ENCODE assay signal across 8 mouse cellular contexts in the genomic region with DNA sequence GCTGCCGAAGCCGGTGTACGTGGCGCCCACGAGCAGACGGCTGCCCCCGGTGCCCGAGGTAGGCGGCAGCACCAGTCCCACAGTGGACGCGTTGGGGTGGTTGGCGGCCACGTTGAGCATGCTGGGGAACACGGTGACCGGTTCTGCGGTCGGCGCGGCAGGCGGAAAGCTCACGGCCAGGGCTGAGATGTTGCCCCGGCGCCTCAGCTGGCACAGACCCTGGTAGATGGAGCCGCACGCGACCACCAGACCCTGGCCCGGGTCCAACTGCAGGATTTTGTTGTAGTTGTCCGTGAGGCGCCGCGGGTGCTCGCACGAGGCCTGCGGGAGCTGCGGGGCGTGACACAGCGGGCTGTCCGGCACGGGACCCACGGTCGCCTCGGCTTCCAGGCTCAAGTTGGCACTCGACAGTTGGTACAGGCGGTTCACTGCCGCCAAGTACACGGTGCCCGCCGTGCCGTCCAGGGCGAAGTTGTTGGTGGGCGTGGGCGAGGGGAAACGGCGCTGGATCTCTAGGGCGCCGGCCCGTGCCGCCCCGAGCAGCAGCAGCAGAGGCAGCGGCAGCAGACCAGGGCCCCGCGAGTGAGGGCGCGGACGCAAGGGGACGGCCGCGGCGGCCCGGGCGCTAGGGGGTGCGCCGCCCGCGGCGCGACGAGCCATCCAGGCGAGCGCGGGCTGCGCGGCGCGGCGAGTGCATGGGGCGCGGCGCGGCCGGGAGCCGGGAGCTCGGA. TPM values are rescaled to one million over a fixed set of nuclear protein-coding genes. Genes with fewer than 3 reads are reported as not detected.
DNase-seq lines count a peak whose midpoint lies in the region; ATAC-seq and TF ChIP-seq lines count a peak whose summit lies in the region.

No protein-coding gene starts in this region.

- ATAC-seq in forebrain, embryonic 14.5 days = peak; percentile 30
- ATAC-seq in limb, embryonic 11.5 days (ENCODE audit: insufficient number of reproducible peaks, low FRiP score, low TSS enrichment, low read depth) = peak; percentile 1; the same call in 1 of the 2 replicates
- peak; percentile 10 for ATAC-seq in neural tube, embryonic 12.5 days (ENCODE audit: low FRiP score, low read depth)

- H3K79me2 ChIP-seq in heart, adult 2 months (replicated peaks; ENCODE audit: control insufficient read depth, insufficient read depth, low read length) = peaks cover 12% of the 10 kb centered on the region

- no peak for TF ChIP-seq CTCF in heart, adult 2 months (IDR thresholded peaks at IDR 0.05)

- TF ChIP-seq EP300 in heart, adult 2 months (IDR thresholded peaks at IDR 0.05; ENCODE audit: insufficient read depth, low read depth, low read length) = no peak

- 3% methylated on average over 80 of the region's 93 CpGs for WGBS in heart, adult 2 months
- WGBS in forebrain, embryonic 14.5 days = under 1% methylated on average over 83 of the region's 93 CpGs
- WGBS in limb, embryonic 11.5 days = 2% methylated on average over 74 of the region's 93 CpGs
- WGBS in neural tube, embryonic 12.5 days = 1% methylated on average over 89 of the region's 93 CpGs

- no peaks in the 10 kb centered on the region; the same call in 1 of the 2 replicates for H3K36me3 ChIP-seq in heart, adult 2 months (ENCODE audit: control insufficient read depth, insufficient read depth, low read length)
- H3K36me3 ChIP-seq in forebrain, embryonic 14.5 days (ENCODE audit: control insufficient read depth, insufficient read depth, low read length) = no peaks in the 10 kb centered on the region
- H3K36me3 ChIP-seq in limb, embryonic 11.5 days (ENCODE audit: control insufficient read depth, insufficient read depth, low read length) = no peaks in the 10 kb centered on the region
- H3K36me3 ChIP-seq in neural tube, embryonic 12.5 days = no peaks in the 10 kb centered on the region

- intact Hi-C loops in heart, adult 2 months (cut with DNase I) = loop anchor here (2.0 kb wide), 1 partner anchor 84 kb away; no protein-coding TSS in a partner anchor

- peak overlapping the region; percentile 96 for H3K9ac ChIP-seq in heart, adult 2 months (ENCODE audit: low read depth, low read length)
- peak overlapping the region; percentile 60 for H3K9ac ChIP-seq in forebrain, embryonic 14.5 days (ENCODE audit: low read length)
- H3K9ac ChIP-seq in limb, embryonic 11.5 days (ENCODE audit: low read length) = peak overlapping the region; percentile 58
- peak overlapping the region; percentile 55 for H3K9ac ChIP-seq in neural tube, embryonic 12.5 days

- peaks cover 32% of the 10 kb centered on the region for H3K4me1 ChIP-seq in heart, adult 2 months (ENCODE audit: control insufficient read depth, insufficient read depth, low read length)
- peaks cover 5% of the 10 kb centered on the region; the same call in 1 of the 2 replicates for H3K4me1 ChIP-seq in forebrain, embryonic 14.5 days (ENCODE audit: control insufficient read depth, insufficient read depth, low read length)
- peaks cover 31% of the 10 kb centered on the region for H3K4me1 ChIP-seq in limb, embryonic 11.5 days (ENCODE audit: control insufficient read depth, insufficient read depth, low read length)
- peaks cover 36% of the 10 kb centered on the region for H3K4me1 ChIP-seq in neural tube, embryonic 12.5 days

- DNase-seq in heart, adult 2 months = no peak
- no peak for DNase-seq in heart, adult 9 months (ENCODE audit: low spot score in 2 of 2)
- DNase-seq in urinary bladder, postnatal 14 days (ENCODE audit: low spot score) = peak; percentile 26
- DNase-seq in urinary bladder, postnatal 36 days (ENCODE audit: low spot score in 2 of 2) = no peak
- DNase-seq in forebrain, embryonic 14.5 days (ENCODE audit: low spot score) = peak; percentile 37
- peak; percentile 60 for DNase-seq in limb, embryonic 11.5 days (ENCODE audit: low spot score)
- no peak for DNase-seq in embryo, embryonic 11 days

- TF ChIP-seq POLR2A in heart, adult 2 months (IDR thresholded peaks at IDR 0.05; ENCODE audit: insufficient read depth, low read depth, low read length) = no peak

- H3K4me3 ChIP-seq in heart, adult 2 months = peak overlapping the region; percentile 91
- peak overlapping the region; percentile 53 for H3K4me3 ChIP-seq in forebrain, embryonic 14.5 days (ENCODE audit: low read depth, low read length)
- H3K4me3 ChIP-seq in limb, embryonic 11.5 days (ENCODE audit: low read depth, low read length) = peak overlapping the region; percentile 43
- H3K4me3 ChIP-seq in neural tube, embryonic 12.5 days = peak overlapping the region; percentile 54

- H3K9me3 ChIP-seq in forebrain, embryonic 14.5 days (replicated peaks; ENCODE audit: control insufficient read depth, low read length) = no peaks in the 10 kb centered on the region
- H3K9me3 ChIP-seq in limb, embryonic 11.5 days (ENCODE audit: control insufficient read depth, low read length) = no peaks in the 10 kb centered on the region
- H3K9me3 ChIP-seq in neural tube, embryonic 12.5 days = no peaks in the 10 kb centered on the region

- peak overlapping the region; percentile 84 for H3K4me2 ChIP-seq in forebrain, embryonic 14.5 days (ENCODE audit: low read length)
- peak overlapping the region; percentile 85 for H3K4me2 ChIP-seq in limb, embryonic 11.5 days (ENCODE audit: low read depth, severe bottlenecking)
- peak overlapping the region; percentile 79 for H3K4me2 ChIP-seq in neural tube, embryonic 12.5 days (replicated peaks)

- no peaks in the 10 kb centered on the region for H3K27me3 ChIP-seq in heart, adult 2 months (ENCODE audit: control insufficient read depth, insufficient read depth, low read length)
- peaks cover 30% of the 10 kb centered on the region for H3K27me3 ChIP-seq in forebrain, embryonic 14.5 days (replicated peaks; ENCODE audit: control insufficient read depth, insufficient read depth, low read length)
- peaks cover 25% of the 10 kb centered on the region for H3K27me3 ChIP-seq in limb, embryonic 11.5 days (ENCODE audit: control insufficient read depth, insufficient read depth, low read length)
- H3K27me3 ChIP-seq in neural tube, embryonic 12.5 days (replicated peaks) = peaks cover 53% of the 10 kb centered on the region

- H3K27ac ChIP-seq in heart, adult 2 months = peak overlapping the region; percentile 96
- H3K27ac ChIP-seq in forebrain, embryonic 14.5 days (ENCODE audit: low read depth, low read length) = no peak overlapping the region
- no peak overlapping the region for H3K27ac ChIP-seq in limb, embryonic 11.5 days (replicated peaks; ENCODE audit: low read depth, low read length)
- H3K27ac ChIP-seq in neural tube, embryonic 12.5 days = 0 out of 2 replicates have a peak overlapping the region, but pooled peaks have one; percentile 7

RNA-seq across cellular contexts. Expression of a gene that starts 0.5 kb away (rescaled TPM):
- 10 to 100 TPM; 58.8 to 90.6 TPM for total RNA-seq in heart, adult 2 months (2021)
- 79.9 and 102 TPM in 2 replicates for polyA plus RNA-seq in heart, adult 2 months (2012; rRNA removed)
- 15.3 and 19.6 TPM in 2 replicates for polyA plus RNA-seq in forebrain, embryonic 14.5 days (2014; fragmentation: Nextera tagmentation; extraction: Ambion mirVana)
- polyA plus RNA-seq in limb, embryonic 11.5 days (2014; fragmentation: Nextera tagmentation; extraction: Ambion mirVana) = 19.6 and 26.5 TPM in 2 replicates
- 20.0 and 28.0 TPM in 2 replicates for polyA plus RNA-seq in neural tube, embryonic 12.5 days (2016; fragmentation: Nextera tagmentation; extraction: Ambion mirVana)

RNA-seq across cellular contexts. Expression of a gene that starts 49.6 kb away (rescaled TPM):
- total RNA-seq in heart, adult 2 months (2021) = not detected
- not detected in 2 replicates for polyA plus RNA-seq in heart, adult 2 months (2012; rRNA removed)
- not detected in 2 replicates for polyA plus RNA-seq in forebrain, embryonic 14.5 days (2014; fragmentation: Nextera tagmentation; extraction: Ambion mirVana)
- polyA plus RNA-seq in limb, embryonic 11.5 days (2014; fragmentation: Nextera tagmentation; extraction: Ambion mirVana) = not detected in 2 replicates
- not detected in 2 replicates for polyA plus RNA-seq in neural tube, embryonic 12.5 days (2016; fragmentation: Nextera tagmentation; extraction: Ambion mirVana)

Comparison
In these comparisons a context has a peak if more than half of its experiments do, and no peak if none do; other contexts are left out.
1. DNase-seq: peak in urinary bladder, postnatal 14 days (single experiment), forebrain, embryonic 14.5 days (single experiment) and limb, embryonic 11.5 days (single experiment); none in heart, adult 2 months (0 of 2), heart, adult 9 months (0 of 2), urinary bladder, postnatal 36 days (0 of 2) and embryo, embryonic 11 days (single experiment).
2. H3K27ac ChIP-seq: peak in heart, adult 2 months (single experiment) and neural tube, embryonic 12.5 days (single experiment); none in forebrain, embryonic 14.5 days (single experiment) and limb, embryonic 11.5 days (single experiment).
3. Peak in every context shown above with its lines, with median percentiles within 50 percentile points of each other: H3K4me3 ChIP-seq, H3K9ac ChIP-seq, ATAC-seq and H3K4me2 ChIP-seq.